Mouse (Mus musculus): ENCODE results near the gene Prpf40b.

Gene Prpf40b

DNA sequence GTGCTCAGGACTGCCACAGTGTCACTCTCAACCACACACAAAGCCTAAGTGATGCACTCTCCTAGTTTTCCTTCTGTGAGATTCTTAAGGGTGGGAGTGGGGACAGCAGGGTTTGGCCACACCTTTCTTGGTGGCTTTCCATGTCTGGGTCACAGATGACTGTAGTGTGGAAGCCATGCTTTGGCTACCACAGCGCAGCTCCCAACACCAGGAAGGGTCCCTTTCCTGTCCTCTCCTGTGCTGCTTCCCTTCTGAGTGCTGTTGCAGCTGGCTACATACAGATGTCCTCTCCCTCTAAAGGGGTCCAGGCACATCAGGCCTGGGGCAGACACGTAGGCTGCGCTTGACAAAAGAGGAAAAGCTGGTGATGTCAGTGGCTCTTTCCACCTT, 38.8 kb downstream of the Prpf40b start:
- DNase-seq = no peak

DNA sequence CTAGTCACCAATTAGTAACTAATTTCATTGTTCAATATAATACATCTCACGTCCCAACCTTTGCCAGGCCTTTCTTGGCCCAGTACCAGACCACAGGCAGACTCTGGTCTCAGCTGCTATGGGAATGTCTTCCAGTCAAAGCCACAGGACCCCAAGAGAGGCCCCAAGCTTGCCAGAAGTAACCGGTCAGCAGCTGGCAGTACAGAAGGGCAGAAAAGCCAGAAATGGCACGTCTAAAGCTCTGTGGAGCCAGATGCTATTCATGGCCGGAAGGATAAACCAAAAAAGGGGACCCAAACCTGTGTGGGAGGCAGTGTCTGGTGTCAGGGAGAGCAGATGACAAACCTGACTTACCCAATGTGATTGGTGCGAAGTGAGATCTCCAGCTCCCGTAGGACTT, 39.6 kb downstream of the Prpf40b start:
- no peak for DNase-seq

DNA sequence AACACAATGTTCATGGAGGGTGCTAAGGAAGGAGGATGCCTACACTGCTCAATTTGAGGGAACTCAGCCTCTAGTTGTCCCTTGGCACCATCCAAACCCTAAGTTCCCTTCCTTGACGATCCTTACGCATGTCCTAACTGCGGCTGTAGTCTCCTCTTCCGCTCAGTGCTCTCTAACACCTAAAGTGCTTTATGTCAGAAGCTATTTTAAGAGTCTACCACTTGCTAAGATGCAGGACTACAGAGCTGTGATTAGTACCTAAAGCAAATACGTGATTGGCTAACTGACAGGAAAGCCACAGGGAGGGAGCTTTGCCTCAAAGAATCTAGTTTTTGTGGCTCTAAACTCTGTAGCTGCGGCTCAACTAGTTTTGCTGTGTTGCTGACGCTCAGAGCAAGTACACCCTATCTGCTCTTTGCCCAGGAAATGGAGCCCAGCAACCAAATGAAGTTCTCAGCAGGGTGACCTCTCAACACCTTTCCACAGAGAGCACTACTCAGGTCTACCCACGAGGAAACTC, 41.0 kb downstream of the Prpf40b start:
- DNase-seq = no peak

DNA sequence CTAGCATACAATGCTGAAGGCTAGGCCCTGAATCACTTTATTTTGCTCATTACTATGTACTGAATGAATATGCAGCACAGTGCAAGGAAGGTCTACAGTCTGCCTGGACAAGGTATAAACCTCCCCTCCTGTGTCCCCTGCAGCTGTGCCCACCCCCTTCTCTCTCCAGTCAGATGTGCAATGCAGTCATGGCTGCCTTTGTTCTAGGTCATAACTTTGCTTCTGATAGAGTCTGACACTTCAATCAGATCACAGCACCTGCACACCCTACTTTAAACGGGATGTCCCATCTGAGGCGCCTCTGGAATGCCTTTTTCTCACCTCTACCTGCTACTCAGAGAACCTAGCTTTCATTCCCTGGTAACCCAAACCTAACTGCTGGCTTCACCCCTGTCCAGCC, 44.0 kb downstream of the Prpf40b start:
- no peak for DNase-seq

DNA sequence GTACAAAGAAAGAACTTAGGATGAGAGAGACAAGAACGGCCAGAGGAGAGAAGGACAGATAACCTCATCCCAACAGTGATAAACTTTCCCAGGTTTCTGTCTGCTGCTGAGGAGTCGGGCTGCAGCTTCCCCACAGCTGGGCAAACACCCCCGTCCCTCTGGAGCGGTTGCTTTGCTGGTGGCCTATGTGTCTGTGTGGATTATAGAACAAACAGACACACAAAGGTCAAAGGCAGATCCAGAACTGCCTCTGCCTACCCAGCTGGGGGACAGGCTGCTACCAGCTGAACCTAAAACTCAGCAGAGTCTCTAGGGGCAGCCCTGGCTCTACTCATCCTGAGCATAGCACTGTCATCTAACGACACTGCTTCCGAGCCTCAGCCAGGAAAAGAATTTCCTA, 44.8 kb downstream of the Prpf40b start:
- no peak for DNase-seq

DNA sequence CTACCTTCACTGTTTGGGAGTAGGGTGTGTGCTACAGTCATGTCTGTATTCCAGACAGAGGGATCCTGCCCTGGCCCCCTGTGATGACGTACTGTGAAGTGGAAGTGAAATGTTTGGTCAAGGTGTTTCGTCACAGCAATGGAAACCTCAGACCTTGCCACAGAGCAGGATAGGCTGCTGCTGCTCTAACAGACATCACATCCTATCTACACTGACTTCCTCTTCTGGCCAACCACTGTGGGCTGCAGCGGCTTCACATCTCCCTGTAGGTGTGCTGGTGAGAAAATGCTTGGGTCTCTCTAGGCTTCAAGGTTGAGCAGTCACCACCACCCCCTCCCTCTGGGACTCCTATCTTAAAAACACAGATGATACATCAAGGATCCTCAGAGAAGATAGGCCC, 46.2 kb downstream of the Prpf40b start:
- DNase-seq = peak; percentile 78 to 83

DNA sequence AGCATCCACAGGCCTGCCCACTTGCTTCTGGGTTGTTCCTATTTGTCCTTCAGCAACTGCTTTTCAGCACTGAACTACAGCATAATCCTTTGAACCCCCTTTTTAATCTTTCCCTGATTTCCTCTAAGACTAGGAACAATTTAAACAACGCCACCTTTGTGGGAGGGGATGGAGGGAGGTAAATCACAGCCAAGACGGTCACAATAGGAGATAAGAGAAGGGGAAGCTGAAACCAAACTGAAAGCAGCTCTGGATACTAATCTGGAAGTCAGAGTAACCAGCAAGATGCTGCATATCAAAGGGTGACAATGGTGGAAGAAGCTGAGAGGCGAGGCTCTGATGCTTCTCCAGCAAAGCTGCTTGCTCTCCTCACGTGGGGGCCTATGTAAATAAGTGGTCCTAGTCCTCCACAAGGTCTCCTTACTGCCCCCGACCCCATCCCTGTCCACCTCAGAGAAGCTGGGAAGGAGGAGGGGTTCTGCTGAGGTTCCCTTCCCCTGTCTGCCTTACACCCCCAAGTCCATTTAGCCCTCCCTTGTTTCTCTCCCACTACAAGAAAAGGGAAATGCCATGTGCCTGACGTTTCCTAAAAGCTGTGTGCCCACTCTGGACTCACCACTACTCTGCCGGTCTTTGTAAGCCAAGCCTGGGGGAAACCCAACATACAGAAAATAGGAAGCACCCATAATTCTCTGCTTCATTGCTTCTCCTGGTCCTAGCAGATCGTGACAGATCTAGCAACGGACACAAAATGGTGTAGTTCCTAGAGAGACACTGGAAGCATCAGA, 47.5 kb downstream of the Prpf40b start:
- DNase-seq = peak in 1 of 2 experiments; percentile 24

DNA sequence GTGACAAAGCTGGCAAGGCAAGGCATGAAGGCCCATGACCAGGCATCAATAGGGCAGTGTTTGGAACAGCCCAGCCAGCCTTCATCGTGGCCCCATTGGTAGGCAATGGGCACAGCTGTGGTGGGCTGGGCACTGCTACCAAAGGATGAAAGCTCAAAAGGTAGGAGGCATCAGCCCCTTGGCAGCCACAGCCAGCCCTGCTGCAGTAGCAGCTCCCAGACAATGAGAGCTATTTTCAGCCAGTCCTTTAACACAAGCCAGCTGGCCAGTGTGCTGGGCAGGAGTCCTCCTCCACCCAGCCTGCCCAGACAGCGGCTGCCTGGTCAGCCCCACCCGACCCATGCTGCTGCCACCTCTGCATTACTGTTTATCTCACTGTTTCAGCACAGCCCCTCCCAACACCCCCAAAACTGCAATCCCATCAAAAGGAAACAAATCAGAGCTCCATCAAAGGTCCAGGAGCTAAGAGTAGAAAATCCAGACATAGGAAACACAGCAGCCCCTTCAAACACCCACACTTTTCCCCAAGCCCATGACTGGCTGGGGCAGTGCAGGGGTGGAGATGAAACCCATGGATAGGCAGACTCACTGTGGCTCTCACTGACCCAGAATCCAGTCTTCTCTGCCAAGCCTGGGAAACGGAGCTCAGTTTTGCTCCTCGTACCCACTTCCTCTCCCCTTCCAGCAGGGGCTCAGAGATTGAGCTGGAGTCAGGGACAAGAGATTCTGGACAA, 48.7 kb downstream of the Prpf40b start:
- DNase-seq = no peak

DNA sequence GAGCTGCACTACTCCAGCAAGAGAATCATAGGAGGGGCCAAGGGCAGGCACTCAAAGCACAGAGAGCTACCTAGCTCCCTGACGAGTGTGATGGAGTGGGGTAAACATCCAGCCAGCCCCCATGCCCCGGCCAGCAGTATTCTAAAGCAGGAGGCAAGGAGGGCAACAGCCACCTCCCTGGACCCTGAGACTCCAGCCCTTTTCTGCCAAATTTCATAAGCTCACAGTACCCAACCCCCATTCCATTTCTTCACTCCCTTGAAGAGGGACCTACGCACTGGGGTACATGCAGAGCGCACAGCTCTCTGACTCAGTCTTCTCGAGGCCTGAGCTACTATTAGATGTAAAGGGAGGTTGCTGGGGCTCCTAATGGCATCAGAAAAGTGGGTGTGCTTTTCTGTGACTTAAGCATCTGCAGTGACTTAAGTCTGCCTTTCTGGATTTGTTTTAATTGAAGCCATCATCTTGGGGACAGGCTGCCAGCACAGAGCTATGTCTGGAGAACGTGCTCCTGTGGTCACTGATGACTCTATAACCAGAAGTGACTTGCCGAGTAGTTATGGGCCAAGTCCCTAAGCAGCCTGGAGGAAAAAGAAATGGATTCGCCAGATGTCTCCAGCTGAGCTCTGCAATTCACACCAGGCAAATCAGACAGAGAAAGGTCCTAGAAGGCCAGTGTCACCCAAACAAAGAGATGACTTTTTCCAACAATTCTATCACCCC, 49.4 kb downstream of the Prpf40b start:
- no peak for DNase-seq

DNA sequence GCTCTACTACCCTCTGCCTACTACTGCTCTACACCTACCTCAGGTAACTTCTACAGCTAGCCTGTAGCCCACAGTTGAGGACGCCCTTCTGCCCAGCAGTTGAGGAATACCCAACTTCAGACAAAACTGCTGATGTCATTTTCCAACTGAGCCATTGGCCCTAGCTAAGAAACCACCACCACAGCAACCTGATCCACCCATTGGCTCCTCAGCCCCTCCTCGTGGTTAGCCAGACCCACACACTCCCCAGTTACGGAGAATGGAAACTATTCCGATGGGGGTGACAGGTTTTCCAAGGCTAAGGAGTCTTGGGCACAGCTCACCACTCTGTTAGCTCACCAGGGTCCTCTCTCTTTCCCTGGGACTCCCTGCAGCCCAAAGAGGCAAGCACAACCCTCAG, 50.1 kb downstream of the Prpf40b start:
- no peak for DNase-seq

DNA sequence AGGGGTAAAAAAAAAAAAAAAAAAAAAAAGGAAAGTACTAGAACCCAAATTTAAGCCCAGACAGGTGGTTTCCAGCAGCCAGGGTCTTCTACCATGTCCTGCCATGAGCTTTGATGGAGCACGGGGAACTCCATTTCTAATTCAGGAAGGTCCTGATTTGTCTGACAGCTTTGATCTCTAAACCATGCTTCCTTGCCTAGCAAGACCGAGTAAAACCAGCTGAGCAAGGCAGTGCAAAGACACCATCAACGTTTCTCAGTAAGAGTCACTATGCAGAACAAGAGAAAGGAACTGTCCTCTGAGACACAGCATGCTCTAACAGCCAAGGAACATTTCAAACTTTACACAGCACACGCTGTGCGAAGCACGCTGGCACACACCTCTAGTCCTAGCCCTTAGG, 56.7 kb downstream of the Prpf40b start:
- DNase-seq = peak in 1 of 2 experiments; percentile 19

DNA sequence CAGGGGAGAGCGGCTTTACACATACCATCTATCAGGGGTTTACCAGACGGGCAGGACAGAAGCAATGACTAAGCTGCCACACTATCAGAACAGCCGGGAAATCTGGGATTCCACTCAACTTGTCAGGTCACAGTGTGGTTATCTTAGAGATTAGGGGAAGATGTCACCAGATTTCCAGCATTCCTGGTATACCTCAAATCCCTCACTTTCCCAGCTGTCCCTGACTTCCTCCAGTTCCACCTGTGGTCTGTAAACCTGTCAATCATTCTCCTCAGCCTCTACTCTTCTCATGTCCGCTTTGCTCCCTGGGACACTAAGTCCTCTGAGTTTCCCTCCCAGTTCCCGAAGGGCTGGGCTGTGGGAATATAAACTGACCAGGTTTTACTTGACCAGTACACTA, 57.4 kb downstream of the Prpf40b start:
- no peak for DNase-seq

DNA sequence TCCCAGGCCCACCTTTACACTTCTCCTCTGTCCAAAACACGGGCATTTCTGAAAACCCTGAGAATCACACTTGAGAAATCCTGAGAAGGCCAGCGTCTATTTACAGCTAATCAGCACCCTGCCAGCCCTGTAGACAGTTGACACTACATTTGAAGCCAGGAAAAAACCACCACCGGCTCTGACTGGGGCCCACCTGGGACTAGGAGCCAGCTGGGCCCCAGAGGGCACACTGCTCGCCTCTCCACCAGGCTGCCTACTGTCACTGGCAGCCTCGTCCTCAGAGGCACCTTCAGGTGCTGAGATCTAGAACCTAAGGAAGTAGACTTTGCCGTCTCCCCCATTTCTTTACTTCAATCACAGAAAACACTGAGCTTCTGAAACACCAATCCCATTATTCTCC, 60.8 kb downstream of the Prpf40b start:
- DNase-seq = no peak

DNA sequence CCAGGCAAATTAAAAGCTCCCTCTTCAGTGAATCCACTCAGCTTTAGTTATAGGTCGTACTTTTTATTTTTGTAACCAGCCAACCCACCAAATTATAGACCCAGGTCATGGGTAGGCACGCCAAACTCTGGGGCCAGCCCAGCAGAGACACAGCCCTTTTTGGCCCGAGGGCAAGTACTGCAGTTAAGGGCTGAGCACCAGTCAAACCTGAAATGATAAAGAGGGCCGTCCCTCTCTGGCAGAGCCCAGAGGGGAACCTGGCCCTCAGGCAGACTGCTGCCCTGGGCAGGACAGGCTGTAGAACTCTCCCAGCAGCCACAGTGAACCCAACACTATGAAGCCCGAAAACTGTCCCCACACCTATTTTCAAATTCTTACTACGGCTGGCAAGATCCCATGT, 61.6 kb downstream of the Prpf40b start:
- no peak for DNase-seq

DNA sequence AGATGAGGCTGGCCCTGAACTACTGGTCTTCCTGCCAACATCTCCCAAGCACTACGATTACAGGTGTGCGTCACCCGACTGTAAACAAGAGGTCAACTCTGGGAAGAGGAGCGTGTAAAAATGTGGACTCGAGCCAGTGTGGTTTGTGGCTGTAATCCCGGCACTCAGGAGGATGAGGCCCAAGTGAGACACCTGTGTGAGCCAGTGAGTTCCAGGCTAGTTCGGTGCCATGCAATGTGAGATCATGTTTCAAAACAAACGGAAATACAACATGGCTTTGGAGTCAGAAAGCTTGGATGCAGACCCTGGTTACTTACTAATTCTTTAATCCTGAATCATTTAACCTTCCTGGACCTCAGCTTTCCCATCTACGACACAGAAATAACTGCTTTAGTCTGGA, 64.1 kb downstream of the Prpf40b start:
- DNase-seq = no peak

DNA sequence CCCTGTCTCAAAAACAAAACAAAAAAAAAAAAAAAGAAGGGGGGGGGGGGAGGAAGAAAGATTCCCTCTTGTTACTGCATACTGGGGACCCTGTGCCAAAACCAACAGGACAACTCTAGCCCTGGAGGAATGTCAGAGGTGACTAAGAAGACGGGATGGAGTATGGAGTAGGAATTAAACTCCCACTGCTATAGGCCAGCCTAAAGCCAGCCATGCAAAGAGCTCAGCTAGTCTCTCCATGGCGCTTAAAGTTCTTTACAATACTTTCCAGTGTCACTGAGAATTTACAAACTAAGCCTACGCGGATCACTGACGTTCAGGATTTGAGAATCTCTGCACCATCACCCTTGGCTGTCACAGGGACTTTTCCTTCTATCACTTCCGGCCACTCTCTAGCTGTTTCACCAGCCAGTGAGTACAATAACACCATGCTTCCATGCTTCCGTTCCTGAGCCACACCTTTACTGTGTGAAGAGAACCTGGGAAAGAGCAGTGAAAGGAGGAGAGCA, 69.2 kb downstream of the Prpf40b start:
- DNase-seq = peak in 1 of 2 experiments; percentile 13

DNA sequence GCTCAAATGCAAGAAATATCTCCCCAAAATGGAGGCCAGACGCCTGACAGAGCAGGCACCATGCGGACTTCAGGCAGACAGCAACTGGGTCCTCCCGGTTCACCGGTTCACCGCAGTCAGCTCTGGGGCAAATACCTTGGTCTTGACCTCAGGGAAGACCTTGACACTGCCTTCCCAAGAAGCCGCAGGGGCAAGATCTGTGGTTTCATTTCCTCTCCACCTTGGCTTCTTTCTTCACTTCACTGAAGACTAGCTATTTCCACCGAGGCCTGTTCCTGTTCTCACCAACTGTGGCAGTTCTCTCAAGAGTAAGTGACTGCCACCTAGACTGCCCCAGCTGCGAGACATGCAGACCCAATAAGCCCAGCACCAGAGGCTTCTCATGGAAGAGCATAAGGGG, 70.0 kb downstream of the Prpf40b start:
- DNase-seq = peak; percentile 65 to 72

Data from B cell, adult 2 months (primary cell).